Mouse (Mus musculus) MEL (cell line): Measurements from ENCODE around the gene Erbb2. TPM values are rescaled to one million over a fixed set of nuclear protein-coding genes. Genes with fewer than 3 reads are reported as not detected.

ENCODE experiments used
- DNase-seq: peaks from one replicate; pipeline ENCODE4 v3.0.0; 2011; ENCODE audit warnings: low read depth, low spot score
- H3K27ac ChIP-seq: 2 replicates; pipeline ENCODE4 v1.5.1; 2012; ENCODE audit warnings: low read depth, mild to moderate bottlenecking, control low read depth, low read length, moderate library complexity; ENCODE audit not compliant: control insufficient read depth
- H3K27me3 ChIP-seq, 2 experiments: fragments of 150-350 bp in 1 of 2; sonication (generic) in 1 of 2; 2 replicates each; pipeline ENCODE4 v1.6.1; 2012; ENCODE audit warnings: low read length in 2 of 2, mild to moderate bottlenecking in 2 of 2, improper control_type of control experiment in 1 of 2, moderate library complexity in 1 of 2; ENCODE audit not compliant: insufficient read depth in 2 of 2, control insufficient read depth in 1 of 2
- H3K36me3 ChIP-seq, 2 experiments: 2 replicates each; pipeline ENCODE4 v1.6.1; 2012 to 2014; ENCODE audit warnings: low read length in 2 of 2, improper control_type of control experiment in 1 of 2, inconsistent platforms in 1 of 2, mild to moderate bottlenecking in 1 of 2; ENCODE audit not compliant: insufficient read depth in 2 of 2, control insufficient read depth in 1 of 2
- H3K4me1 ChIP-seq, 2 experiments: fragments of 150-350 bp in 1 of 2; sonication (generic) in 1 of 2; 2 replicates each; pipeline ENCODE4 v1.6.1; 2012; ENCODE audit warnings: low read length in 2 of 2, improper control_type of control experiment in 1 of 2, mild to moderate bottlenecking in 1 of 2; ENCODE audit not compliant: insufficient read depth in 2 of 2, control insufficient read depth in 1 of 2
- H3K4me3 ChIP-seq, 2 experiments: fragments of 150-350 bp in 1 of 2; sonication (generic) in 1 of 2; 2 replicates each; pipeline ENCODE4 v1.5.1; 2012; ENCODE audit warnings: low read depth in 2 of 2, low read length in 2 of 2, mild to moderate bottlenecking in 2 of 2, moderate library complexity in 2 of 2, control low read depth in 1 of 2, improper control_type of control experiment in 1 of 2; ENCODE audit not compliant: control insufficient read depth in 1 of 2, insufficient read depth in 1 of 2
- H3K79me2 ChIP-seq: 2 replicates; pipeline ENCODE4 v1.6.1; 2012; ENCODE audit warnings: mild to moderate bottlenecking, low read length, moderate library complexity; ENCODE audit not compliant: control insufficient read depth, poor library complexity, insufficient read depth
- H3K9ac ChIP-seq: 2 replicates; pipeline ENCODE4 v1.6.1; 2012; ENCODE audit warnings: low read depth, mild to moderate bottlenecking, control low read depth, low read length, moderate library complexity; ENCODE audit not compliant: control insufficient read depth, poor library complexity, severe bottlenecking
- H3K9me3 ChIP-seq: fragments of 150-350 bp; sonication (generic); replicated peaks from 2 replicates; pipeline ENCODE4 v1.6.1; 2012; ENCODE audit warnings: mild to moderate bottlenecking, low read length, improper control_type of control experiment, moderate library complexity; ENCODE audit not compliant: insufficient read depth
- CHD2 ChIP-seq: IDR thresholded peaks from 2 replicates; pipeline ENCODE4 v1.6.1; 2011; ENCODE audit warnings: low read length, improper control_type of control experiment
- E2F4 ChIP-seq: IDR thresholded peaks from 2 replicates; pipeline ENCODE4 v1.6.1; 2011; ENCODE audit warnings: low read depth, low read length, improper control_type of control experiment, borderline replicate concordance
- EP300 ChIP-seq, 2 experiments: IDR thresholded peaks; 2 replicates each; pipeline ENCODE4 v1.6.1; 2011; ENCODE audit warnings: improper control_type of control experiment in 2 of 2, low read length in 2 of 2, low read depth in 1 of 2, mild to moderate bottlenecking in 1 of 2
- GABPA ChIP-seq: IDR thresholded peaks from 2 replicates; pipeline ENCODE4 v1.6.1; 2012; ENCODE audit warnings: low read depth, mild to moderate bottlenecking, inconsistent platforms, low read length, improper control_type of control experiment, moderate library complexity
- JUND ChIP-seq: IDR thresholded peaks from 2 replicates; pipeline ENCODE4 v1.6.1; 2011; ENCODE audit warnings: low read depth, mild to moderate bottlenecking, improper control_type of control experiment, low read length
- KAT2A ChIP-seq: conservative IDR thresholded peaks from 2 replicates; pipeline ENCODE4 v1.6.1; 2012; ENCODE audit warnings: low read depth, low read length, improper control_type of control experiment, inconsistent platforms
- MAFK ChIP-seq: IDR thresholded peaks from 2 replicates; pipeline ENCODE4 v1.6.1; 2011; ENCODE audit warnings: low read depth, mild to moderate bottlenecking, low read length, improper control_type of control experiment, borderline replicate concordance
- MAX ChIP-seq: IDR thresholded peaks from 2 replicates; pipeline ENCODE4 v1.6.1; 2011; ENCODE audit warnings: low read length, improper control_type of control experiment
- MEF2A ChIP-seq: IDR thresholded peaks from 2 replicates; pipeline ENCODE4 v1.6.1; 2014; ENCODE audit warnings: low read depth, mild to moderate bottlenecking, inconsistent platforms, low read length, improper control_type of control experiment; ENCODE audit not compliant: poor library complexity, insufficient replicate concordance, severe bottlenecking; ENCODE audit errors: extremely low read depth
- MXI1 ChIP-seq: IDR thresholded peaks from 2 replicates; pipeline ENCODE4 v1.6.1; 2011; ENCODE audit warnings: mild to moderate bottlenecking, low read depth, low read length, improper control_type of control experiment
- MYC ChIP-seq: IDR thresholded peaks from 2 replicates; pipeline ENCODE4 v1.6.1; 2011; ENCODE audit warnings: low read depth, mild to moderate bottlenecking, low read length, improper control_type of control experiment, moderate library complexity
- POLR2AphosphoS5 ChIP-seq: IDR thresholded peaks from 2 replicates; pipeline ENCODE4 v1.6.1; 2012; ENCODE audit warnings: low read depth, borderline replicate concordance, mild to moderate bottlenecking, inconsistent platforms, low read length, moderate library complexity, mixed read lengths
- TAL1 ChIP-seq: IDR thresholded peaks from 2 replicates; pipeline ENCODE4 v1.6.1; 2012; ENCODE audit warnings: mild to moderate bottlenecking, inconsistent platforms, low read length, moderate library complexity, mixed read lengths
- TBP ChIP-seq: IDR thresholded peaks from 2 replicates; pipeline ENCODE4 v1.8.0; 2011; ENCODE audit warnings: low read depth, low read length, improper control_type of control experiment
- ZC3H11A ChIP-seq: IDR thresholded peaks from 2 replicates; pipeline ENCODE4 v1.6.1; 2012; ENCODE audit warnings: low read depth, mild to moderate bottlenecking, inconsistent platforms, low read length, improper control_type of control experiment
- ZKSCAN1 ChIP-seq: IDR thresholded peaks from 2 replicates; pipeline ENCODE4 v1.6.1; 2012; ENCODE audit warnings: low read depth, mild to moderate bottlenecking, inconsistent platforms, low read length, improper control_type of control experiment, moderate library complexity
- ZNF384 ChIP-seq: IDR thresholded peaks from 2 replicates; pipeline ENCODE4 v1.6.1; 2012; ENCODE audit warnings: low read depth, mild to moderate bottlenecking, inconsistent platforms, low read length, improper control_type of control experiment
- polyA plus RNA-seq, 2 experiments: library from polyadenylated mRNA; stranded (reverse) in 1 of 2; unstranded in 1 of 2; fragments of >175 nt in 1 of 2; fragments of >200 nt in 1 of 2; gene quantifications; 2 replicates each; pipeline versions ENCODE4 v1.2.1 to v1.2.4; 2012; ENCODE audit warnings: low replicate concordance in 2 of 2, low read depth in 1 of 2; ENCODE audit not compliant: insufficient read length in 2 of 2, insufficient read depth in 1 of 2, missing spikeins in 1 of 2
- total RNA-seq: library from RNA; depleted of rRNA; stranded (reverse); fragments of 300-350 nt; gene quantifications from 2 replicates; pipeline ENCODE4 v1.2.3, GENCODE M21; 2012

Erbb2 gene
- total and polyA plus RNA-seq, 3 experiments: not detected

- Histone ChIP-seq H3K27me3 (no peaks in the 10 kb centered on the region), H3K4me3 (no peak overlapping the region), H3K36me3 (peaks cover 0 to 4% of the 10 kb centered on the region in 2 experiments; a peak in 2 of 4 replicates), H3K4me1 (no peaks in the 10 kb centered on the region), H3K9me3 (no peaks in the 10 kb centered on the region), H3K9ac (no peak overlapping the region), H3K79me2 (no peaks in the 10 kb centered on the region), H3K27ac (no peak overlapping the region)
- TF ChIP-seq MEF2A (no peak), CHD2 (no peak), TBP (no peak), POLR2AphosphoS5 (no peak)
- no peak for DNase-seq
These were observed 34.5 kb upstream of the Erbb2 start for GRCm38 (mm10) chr11:98377787-98378186.

- no peak overlapping the region for H3K9ac ChIP-seq
- TF ChIP-seq ZC3H11A (no peak), TAL1 (no peak), ZKSCAN1 (no peak), EP300 (IDR thresholded peaks at IDR 0.05; ENCODE audit: low read depth in 1 of 2, low read length in 2 of 2) (no peak), TBP (no peak), MAFK (no peak), E2F4 (no peak), MAX (no peak), KAT2A (no peak), MXI1 (no peak), ZNF384 (no peak), MYC (no peak), JUND (no peak), GABPA (no peak), POLR2AphosphoS5 (no peak)
- TF ChIP-seq, all 39 proteins: peak for 0
- no peaks in the 10 kb centered on the region for H3K4me1 ChIP-seq
- no peak overlapping the region for H3K27ac ChIP-seq
- no peak overlapping the region for H3K4me3 ChIP-seq
- H3K27me3 ChIP-seq: no peaks in the 10 kb centered on the region
- H3K79me2 ChIP-seq: no peaks in the 10 kb centered on the region
- no peak for DNase-seq
- H3K36me3 ChIP-seq: peaks cover 0 to 4% of the 10 kb centered on the region in 2 experiments; a peak in 2 of 4 replicates
- H3K9me3 ChIP-seq: no peaks in the 10 kb centered on the region
These were observed 32.9 kb upstream of the Erbb2 start for GRCm38 (mm10) chr11:98379379-98379778.
